Mouse (Mus musculus) thymus, adult 2 months (tissue): ENCODE data around the gene Atf7ip.

Experiments
- CTCF ChIP-seq: fragments of 200-500 bp; IDR thresholded peaks from 2 replicates; pipeline ENCODE4 v1.5.1; 2012; ENCODE audit warnings: mild to moderate bottlenecking, control low read depth, low read length, moderate library complexity, borderline replicate concordance; ENCODE audit not compliant: control insufficient read depth, poor library complexity, insufficient read depth; ENCODE audit errors: extremely low read depth
- POLR2A ChIP-seq: fragments of 200-500 bp; IDR thresholded peaks from 2 replicates; pipeline ENCODE4 v1.6.1; 2012; ENCODE audit warnings: mild to moderate bottlenecking, low read length, control low read depth, moderate library complexity; ENCODE audit not compliant: control insufficient read depth, poor library complexity, insufficient read depth; ENCODE audit errors: extremely low read depth

DNA sequence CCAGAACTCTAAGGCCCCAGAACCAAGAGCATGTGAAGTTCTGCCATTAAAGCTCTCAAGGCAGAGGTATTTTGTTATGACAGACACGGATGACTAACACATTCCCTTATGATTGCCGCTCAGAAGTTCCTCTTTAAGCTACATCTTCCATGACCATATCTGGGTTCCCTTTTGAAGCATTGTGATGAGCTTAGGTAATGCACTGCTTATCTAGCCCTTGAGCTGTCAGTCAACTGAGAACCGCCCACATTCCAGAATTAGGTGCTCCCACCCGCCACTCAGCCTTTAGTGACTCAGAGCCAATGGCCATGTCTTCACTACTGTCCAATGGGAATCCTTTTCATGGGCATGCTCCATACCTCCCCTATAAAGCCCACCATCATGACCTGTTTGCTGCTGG lies 13.7 kb upstream of the Atf7ip start:
- TF ChIP-seq POLR2A (no peak), CTCF (no peak)
